Mouse (Mus musculus): Measurements from ENCODE around the gene Dnajc14. TPM values are rescaled to one million over a fixed set of nuclear protein-coding genes. Genes with fewer than 3 reads are reported as not detected.
A peak's percentile ranks its signal among the peaks of the same experiment; 100 is the strongest.

Dnajc14 gene
- 10 to 100 TPM; 31.8 to 38.2 TPM for total RNA-seq (2021)

DNA sequence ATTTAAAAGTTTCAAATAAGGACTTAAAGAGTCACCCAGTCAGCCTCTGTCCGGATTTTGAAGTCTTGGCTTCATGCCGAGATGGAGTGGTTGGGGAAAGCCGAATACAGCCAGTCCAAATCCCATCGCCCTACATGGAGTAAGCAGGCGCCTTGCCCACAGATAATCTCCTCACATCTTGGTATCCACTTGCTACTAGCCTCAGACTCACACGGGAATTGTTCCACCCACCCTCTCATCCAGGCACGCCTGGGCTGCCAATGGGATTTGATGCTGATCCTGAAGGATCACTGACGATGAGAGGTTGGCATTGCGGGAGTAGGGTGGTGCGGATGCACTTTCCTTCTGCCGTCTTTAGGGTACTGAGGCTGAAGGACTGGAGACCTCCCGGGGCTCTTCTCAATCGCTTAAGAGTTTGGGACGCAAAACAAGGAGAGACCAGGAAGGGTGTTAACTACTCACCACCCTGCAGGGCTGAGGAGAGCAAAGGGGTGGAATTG, at the start of gene Dnajc14:
Gene Dnajc14 (plus strand): TSS at position 292 of the 500 bp plus-strand sequence.
- intact Hi-C loops (cut with DNase I): loop anchor here (2.0 kb wide), 1 partner anchor 23 kb away; no protein-coding TSS in a partner anchor
- peak; percentile 55 for DNase-seq (ENCODE audit: low spot score)

DNA sequence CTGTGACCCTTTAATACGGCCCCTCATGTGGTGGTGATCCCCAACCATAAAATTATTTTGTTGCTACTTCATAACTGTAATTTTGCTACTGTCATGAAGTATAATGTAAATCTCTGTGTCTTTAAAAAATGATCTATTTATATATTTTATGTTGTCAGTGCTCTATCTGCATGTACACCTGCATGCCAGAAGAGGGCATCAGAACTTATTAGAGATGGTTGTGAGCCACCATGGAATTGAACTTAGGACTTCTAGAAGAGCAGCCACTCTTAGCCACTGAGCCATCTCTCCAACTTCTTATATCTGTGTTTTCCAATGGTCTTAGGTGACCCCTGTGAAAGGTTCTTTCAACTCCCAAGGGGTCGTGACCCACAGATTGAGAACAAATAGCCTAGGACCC, 31.0 kb upstream of the Dnajc14 start:
- no peak for DNase-seq (ENCODE audit: low spot score)
- intact Hi-C loops (cut with DNase I): no loop called here

DNA sequence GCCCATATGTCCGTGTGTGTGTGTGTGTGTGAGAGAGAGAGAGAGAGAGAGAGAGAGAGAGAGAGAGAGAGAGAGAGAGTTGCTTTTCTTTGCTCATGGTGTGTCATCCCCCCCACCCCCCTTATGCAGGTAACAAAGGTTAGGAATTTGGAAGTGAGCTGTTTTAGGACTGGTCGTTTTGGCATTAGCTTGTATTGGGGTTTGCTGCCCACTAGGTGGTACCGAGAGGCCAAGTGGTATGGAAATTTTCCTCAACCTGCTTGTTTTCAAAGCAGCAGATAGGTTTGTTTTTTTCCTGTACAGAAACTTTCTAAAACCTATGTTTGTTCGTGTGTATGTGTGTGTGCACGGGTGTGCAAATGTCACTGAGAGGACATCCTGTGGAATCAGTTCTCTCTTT, 30.2 kb upstream of the Dnajc14 start:
- no peak for DNase-seq (ENCODE audit: low spot score)
- intact Hi-C loops (cut with DNase I): no loop called here

DNA sequence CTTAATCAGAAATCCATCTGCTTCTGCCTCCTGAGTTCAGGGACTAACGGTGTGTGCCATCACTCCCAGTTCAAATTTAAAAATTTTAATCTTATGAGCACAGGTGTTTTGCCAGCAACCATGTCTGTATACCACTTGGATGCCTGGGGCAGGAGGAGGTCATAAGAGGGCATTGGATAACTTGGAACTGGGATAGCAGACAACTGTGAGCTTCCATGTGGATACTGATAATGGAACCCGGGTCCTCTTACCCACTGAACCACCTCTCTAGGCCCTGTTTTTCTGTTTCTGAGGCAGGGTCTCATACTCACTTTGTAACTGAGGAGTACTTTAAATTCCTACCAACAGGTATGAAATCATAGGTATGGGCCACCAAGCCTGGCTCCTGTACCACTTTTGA, 25.4 kb upstream of the Dnajc14 start:
- no peak for DNase-seq (ENCODE audit: low spot score)

DNA sequence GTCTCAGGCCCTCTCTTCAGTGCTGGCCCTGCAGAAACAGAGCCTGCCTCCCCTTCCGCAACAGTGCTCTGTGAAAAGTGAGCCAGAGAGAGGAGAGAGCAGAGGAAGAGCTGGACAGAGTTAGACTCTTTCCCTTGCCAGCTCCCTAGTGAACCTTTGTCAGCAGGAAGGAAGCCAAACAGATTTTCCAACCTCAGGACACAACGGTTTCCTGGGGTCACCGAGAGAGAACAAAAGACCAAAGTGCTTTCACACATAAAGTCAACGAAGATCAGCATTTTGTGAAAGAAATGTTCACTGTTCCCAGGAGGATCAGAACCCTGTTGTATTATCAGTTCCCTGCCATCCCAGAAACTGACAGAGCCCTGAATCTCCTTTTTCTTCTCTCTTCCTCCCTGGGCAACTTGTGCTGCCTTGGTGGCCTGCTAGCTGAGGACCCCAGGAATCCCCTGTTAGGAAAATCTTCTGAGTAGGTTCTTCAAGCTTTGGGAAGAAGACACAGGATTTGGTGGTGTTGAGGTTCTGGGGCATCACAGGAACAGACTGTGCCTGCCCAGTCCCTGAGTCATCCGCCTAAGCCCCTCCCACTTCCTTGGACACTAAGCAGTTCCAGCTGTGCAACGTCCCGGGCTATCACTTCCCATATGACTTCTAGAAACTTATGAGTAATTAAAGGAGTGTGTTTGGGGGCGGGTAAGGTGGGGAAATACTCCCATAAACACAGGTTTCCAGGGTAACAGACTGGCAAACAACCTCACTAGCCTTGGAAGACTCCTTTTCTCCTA, 24.7 kb upstream of the Dnajc14 start:
- intact Hi-C loops (cut with DNase I): loop anchor here (2.0 kb wide), 1 partner anchor 30 kb away; no protein-coding TSS in a partner anchor
- DNase-seq (ENCODE audit: low spot score): peak; percentile 88

More for the DNA sequence above, 25.4 kb upstream of the Dnajc14 start:
- intact Hi-C loops (cut with DNase I): loop anchor here (2.0 kb wide), 1 partner anchor 30 kb away; no protein-coding TSS in a partner anchor

DNA sequence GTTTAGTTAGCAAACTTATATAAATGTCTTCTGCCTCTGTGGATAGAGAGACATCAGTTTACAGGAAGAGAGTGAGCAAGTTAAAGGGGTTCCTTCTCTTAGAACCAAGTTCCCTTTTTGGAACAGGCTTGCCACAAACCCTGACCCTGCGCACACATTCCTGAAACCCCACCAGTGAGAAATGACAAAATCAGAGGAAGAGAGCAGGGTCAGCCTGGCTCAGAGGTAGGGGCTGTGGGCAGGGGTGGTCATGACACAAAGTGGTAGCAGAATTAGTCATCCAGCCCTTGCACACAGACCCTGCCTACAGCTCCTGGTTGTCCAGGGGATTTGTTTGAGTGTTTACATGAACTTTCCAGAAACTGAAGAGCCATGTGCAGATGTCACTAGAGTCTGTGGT, 23.7 kb upstream of the Dnajc14 start:
- no peak for DNase-seq (ENCODE audit: low spot score)
- intact Hi-C loops (cut with DNase I): loop anchor here (2.0 kb wide), 1 partner anchor 23 kb away; no protein-coding TSS in a partner anchor

DNA sequence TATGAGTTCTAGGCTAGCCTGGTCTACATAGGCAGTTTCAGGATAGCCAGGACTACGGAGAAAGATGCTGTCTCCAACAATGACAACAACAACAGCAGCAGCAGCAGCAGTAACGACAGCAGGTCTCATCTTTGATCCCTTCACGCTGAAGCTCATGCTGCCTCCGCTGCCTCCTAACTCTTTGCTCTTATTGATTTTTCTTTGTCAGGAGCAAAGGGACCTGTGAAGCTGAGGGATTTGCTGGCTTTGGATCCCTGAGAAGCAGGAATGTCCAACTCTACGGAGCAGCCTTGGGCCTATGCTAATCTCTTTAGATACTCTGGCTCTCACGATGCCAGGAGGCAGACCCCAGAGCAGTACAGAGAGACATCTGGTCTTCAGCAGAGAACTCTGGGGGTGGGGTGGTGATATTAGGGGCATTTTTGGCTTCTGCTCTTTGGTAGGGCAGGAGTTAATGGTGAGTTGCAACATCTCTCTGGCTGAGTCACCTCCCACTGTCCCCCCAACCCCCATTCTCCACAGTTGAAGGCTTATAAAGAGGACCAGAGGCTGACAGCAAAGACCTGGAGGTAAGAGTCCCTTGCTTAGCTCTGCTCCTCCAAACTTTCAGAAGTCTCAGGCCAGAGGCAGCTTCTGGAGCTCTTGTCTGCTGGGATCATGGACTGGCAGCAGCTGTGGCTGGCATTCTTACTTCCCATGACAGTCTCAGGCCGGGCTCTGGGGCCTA, 13.3 kb upstream of the Dnajc14 start, which contains the start of gene Mmp19:
Gene Mmp19 (plus strand): TSS at position 513 of the 727 bp plus-strand sequence.
- no peak for DNase-seq (ENCODE audit: low spot score)
- intact Hi-C loops (cut with DNase I): no loop called here

DNA sequence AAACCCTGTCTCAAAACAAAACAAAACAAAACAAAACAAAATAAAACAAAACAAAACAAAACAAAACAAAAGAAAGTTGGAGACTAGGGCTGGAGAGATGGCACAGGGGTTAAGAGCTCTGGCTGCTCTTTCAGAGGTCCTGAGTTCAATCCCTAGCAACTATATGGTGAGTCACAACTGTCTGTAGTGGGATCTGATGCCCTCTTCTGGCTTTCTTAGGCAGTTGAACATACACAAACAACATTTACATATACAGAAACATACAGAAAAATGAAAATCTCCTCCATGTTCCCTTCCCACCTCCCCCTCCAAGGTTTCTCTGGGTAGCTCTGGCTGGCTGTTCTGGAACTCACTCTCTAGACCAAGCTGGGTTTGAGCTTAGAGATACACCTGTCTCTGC, 11.8 kb upstream of the Dnajc14 start:
- intact Hi-C loops (cut with DNase I): no loop called here

DNA sequence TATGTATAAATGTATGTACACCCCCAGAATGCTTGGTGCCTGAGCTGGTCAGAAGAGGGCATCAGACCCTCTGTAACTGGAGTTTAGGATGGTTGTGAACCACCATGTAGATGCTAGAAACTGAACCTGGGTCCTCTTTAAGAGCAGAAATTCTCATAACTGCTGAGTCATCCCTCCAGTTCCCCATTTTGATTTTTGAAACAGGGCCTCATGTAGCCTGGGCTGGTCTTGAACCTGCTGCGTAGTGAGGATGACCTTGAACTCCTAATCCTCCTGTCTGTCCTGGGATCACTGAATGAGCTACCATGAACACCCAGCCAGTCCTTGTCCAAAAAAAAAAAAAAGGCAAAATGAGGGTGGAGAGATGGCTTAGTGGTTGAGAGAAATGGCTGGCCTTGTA, 10.6 kb upstream of the Dnajc14 start:
- DNase-seq (ENCODE audit: low spot score): no peak
- intact Hi-C loops (cut with DNase I): no loop called here

More for the DNA sequence above, 11.8 kb upstream of the Dnajc14 start:
- DNase-seq (ENCODE audit: low spot score): no peak

DNA sequence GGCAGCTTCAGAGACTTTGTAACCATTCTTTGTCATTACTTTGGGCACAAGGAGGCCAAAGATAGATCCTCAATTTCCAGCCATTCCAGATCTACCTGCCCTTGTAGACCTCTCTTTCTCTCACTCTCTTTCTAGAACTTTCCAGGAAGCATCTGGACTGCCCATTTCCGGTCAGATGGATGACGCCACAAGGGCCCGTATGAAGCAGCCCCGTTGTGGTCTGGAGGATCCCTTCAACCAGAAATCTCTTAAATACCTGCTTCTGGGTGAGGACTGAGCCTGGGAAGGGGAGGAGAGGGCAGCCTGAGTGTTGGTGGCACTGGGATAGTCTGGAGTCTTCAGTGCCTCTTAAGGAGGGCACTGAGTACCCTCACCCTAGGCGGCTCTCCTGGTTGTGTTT, 9.5 kb upstream of the Dnajc14 start:
- intact Hi-C loops (cut with DNase I): no loop called here
- DNase-seq (ENCODE audit: low spot score): no peak

DNA sequence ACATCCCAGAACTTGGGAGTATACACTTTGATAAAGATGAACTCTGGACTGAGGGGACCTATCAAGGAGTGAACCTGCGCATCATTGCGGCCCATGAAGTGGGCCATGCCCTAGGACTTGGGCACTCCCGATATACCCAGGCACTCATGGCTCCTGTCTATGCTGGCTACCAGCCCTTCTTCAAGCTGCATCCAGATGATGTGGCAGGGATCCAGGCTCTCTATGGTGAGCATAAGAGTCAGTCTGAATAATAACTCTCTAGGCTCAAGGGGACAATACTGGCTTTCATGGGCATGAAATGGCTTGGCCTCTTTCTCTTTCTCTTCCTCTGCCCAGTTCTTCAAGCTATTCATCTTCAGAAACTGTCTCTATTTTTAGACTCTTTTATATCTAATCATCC, 8.3 kb upstream of the Dnajc14 start:
- intact Hi-C loops (cut with DNase I): no loop called here
- DNase-seq (ENCODE audit: low spot score): no peak

DNA sequence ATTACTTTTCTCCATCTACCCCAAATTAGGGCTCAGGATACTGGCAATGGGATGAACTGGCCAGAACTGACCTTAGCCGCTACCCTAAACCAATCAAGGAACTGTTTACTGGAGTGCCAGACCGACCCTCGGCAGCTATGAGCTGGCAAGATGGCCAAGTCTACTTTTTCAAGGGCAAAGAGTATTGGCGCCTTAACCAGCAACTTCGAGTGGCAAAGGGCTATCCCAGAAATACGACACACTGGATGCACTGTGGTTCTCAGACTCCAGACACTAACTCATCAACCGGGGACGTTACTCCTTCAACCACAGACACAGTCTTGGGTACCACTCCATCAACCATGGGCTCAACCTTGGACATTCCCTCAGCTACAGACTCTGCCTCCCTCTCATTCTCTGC, 5.2 kb upstream of the Dnajc14 start:
- intact Hi-C loops (cut with DNase I): no loop called here
- no peak for DNase-seq (ENCODE audit: low spot score)

DNA sequence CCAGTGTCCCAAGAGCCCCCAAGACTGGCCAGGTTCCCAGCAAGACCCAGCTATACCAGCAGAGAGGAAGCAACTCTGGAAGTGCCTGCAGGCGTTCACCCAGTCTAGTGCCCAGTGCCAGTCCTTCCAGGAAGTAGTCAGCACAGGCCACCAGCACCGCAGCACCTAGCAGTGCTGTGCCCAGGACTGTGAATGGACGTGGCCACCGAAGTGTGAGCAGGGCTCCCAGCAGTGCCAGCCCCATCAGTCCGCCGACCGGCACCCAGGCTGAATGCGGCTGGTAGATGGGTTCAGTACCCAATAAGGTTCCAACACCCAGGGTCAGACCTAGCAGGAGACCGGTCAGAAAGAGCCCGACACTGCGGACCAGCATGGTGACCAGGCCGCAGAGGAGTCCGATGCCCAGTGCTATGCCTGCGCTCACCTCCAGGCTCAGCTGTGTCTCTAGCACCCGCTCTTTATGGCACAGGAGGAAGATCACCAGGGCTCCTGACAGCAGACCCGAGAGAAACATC, 1.8 kb upstream of the Dnajc14 start:
- no peak for DNase-seq (ENCODE audit: low spot score)
- intact Hi-C loops (cut with DNase I): loop anchor here (2.0 kb wide), 1 partner anchor 21 kb away; no protein-coding TSS in a partner anchor

DNA sequence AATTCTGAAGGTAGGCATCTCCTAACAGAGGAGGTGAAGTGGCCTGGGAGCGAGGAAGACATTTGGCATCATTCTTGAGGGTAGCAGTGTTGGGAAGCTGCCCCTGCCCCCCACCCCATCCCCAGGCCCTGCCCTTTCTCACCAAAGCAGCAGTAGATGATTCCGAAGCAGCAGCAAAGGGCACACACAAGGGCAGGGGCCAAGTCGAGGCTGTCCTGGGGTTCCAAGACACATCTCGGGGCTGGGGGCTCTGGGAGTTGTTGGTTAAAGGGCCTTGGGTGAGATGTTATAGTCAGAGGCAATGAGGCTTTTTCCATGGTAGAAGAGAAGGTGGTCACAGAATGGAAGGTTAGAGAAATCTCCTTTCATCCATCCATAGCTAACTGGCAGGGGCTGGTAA, 906 bp upstream of the Dnajc14 start:
- no peak for DNase-seq (ENCODE audit: low spot score)
- intact Hi-C loops (cut with DNase I): loop anchor here (2.0 kb wide), 1 partner anchor 22 kb away; no protein-coding TSS in a partner anchor

DNA sequence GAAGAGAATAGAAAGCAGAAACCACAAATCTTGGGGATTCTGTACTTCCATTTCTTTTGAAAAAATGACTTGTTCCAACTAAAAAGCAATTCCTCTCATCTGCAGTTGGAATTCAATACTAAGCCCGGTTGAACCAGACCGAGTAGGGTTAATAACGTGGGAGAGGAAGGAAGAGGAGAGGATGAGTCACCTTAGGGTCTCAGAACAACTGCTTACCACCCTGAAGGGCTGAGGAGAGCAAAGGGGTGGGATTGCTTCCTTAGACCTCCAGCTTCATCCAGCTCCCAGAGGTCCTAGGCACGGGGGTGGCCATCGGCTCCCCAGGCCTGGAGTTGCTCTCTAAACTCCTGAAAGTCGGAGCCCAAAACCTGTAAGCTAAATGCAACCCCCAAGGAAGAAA, 501 bp upstream of the Dnajc14 start:
- no peak for DNase-seq (ENCODE audit: low spot score)
- intact Hi-C loops (cut with DNase I): loop anchor here (2.0 kb wide), 1 partner anchor 23 kb away; no protein-coding TSS in a partner anchor

DNA sequence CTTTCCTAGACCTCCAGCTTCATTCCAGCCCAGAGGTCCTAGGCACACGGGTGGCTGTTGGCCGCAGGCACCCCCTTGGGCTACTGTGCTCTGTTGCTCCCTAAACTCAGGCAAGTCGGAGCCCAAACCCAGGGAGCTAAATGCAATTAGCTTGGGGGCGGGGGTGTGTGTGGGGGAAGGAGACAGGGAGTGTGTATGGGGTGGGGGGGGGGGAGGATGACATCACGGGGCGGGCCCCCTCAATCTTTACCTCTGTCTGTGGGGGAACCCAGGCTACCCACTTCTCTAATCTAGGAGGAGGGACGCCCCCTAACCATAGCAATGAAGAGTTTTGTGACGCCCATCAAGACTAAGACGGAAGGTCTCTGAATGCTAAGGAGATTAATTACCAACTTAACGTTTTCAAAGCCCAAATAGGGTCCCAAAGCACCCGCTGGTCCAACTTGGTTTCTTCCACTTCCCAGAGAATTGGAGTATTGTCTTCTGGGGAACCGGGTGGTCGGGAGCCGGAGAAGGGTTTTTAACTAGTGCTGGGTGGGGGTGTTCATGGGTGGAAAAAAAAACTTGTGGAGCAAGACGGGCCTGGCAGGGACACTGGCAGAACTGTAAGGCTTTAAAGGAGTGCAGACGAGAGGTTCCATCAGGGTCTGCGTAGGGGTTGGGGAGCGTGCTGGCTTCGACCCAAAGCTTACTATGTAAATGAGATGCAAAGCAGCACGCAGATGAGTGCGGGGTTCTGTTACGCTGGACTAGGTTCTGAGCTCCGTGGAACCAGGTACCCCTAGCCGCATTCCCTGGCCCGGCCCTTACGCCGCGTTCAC, 619 bp downstream of the Dnajc14 start, which contains the start of gene Tmem198b:
Gene Tmem198b (minus strand): TSS at position 100 of the 821 bp plus-strand sequence.
- intact Hi-C loops (cut with DNase I): loop anchor here (1.0 kb wide), 1 partner anchor 56 kb away; no protein-coding TSS in a partner anchor

DNA sequence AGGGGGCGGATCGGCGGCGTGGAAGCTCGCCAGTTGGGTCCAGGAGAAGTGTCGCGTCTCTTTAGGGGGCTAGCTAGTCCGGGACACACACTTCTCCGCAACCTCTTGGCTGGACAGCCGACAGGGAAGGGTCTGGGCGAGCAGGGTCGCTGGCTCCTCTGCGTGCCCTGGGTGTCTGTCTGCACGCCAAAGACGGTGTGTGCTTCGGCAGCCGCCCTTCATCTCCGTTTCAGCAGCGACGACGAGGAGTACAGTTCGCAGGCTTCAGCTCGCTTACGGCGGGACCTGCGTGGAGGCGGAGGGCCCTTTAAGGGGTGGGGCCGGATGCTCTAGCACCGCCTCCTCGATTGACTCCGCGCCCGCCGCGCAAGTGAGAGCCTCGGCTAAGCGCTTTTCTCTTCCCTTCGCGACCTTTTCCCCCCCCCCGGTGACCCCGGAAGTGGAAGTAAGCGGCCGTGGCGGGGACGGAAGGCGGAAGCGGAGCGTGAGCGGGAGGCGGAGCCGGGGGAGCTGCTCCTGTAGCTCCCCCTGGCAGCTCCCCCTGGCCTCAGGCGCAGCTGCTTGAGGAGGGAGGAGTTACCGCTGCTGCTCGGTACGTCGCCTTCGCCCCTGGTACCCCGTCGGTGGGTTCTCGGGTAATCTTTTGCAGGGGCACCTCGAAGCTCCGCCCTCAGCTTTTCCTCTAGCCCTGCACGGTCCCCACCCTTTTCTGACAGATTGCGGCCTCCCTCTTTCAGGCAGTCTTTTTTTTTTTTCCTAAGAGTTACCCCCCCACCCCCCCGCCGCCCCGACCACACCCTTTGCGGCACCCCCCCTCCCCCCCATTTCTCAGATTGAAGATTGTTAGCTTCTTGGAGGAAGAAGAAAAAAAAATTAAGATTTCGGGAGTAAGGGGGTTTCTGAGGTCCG, 1.5 kb downstream of the Dnajc14 start:
- DNase-seq (ENCODE audit: low spot score): peak; percentile 92
- intact Hi-C loops (cut with DNase I): loop anchor here (1.0 kb wide), 1 partner anchor 57 kb away; no protein-coding TSS in a partner anchor

More for the DNA sequence above, 619 bp downstream of the Dnajc14 start, which contains the start of gene Tmem198b:
- DNase-seq (ENCODE audit: low spot score): peak; percentile 58

DNA sequence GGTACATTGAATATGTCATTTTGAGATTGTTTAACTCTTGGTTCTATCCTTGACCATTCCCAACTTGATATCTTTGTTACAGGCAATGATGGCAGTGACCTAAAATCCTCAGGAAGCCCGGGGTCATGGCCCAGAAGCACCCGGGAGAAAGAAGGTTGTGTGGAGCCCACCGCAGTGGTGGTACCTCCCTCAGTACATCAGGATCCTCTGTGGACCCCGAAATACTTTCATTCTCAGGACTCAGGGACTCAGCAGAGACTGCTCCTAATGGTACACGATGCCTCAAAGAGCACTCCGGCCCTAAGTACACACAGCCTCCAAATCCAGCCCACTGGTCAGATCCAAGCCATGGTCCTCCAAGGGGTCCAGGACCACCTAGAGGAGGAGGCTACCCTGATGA, 2.2 kb downstream of the Dnajc14 start:
- no peak for DNase-seq (ENCODE audit: low spot score)
- intact Hi-C loops (cut with DNase I): loop anchor here (2.0 kb wide), 1 partner anchor 15 kb away; the partner anchor contains the start of gene Ormdl2
